19 mouse cellular contexts compared by ENCODE assay signal in the genomic region with DNA sequence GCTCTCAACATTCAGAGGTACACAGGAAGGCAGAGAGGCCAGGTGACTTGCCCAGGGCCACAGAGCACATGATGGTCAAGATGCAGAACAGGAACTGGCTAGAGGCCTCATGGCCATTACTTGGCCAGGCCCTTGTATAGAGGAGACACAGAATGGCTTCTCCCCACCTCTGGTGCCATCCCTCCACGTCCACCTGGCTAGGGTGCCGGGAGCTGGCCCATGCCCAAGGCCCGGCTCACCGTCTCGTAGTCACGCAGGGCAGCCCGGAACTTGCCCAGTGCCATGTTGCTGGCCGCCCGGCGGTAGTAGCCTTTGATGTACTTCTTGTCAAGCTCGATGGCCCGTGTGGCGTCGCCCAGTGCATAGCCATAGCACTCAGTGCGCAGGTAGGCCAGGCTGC.
"Had no signal": no experiment of that assay in that cellular context is flagged by ENCODE, and none has a peak within 500 bp of the region (broad histone marks: within the 10 kb centered on the region; RNA-seq: fewer than 3 reads in every experiment).

No protein-coding gene starts in this region.

- H3K4me3 ChIP-seq: kidney, embryonic 15.5 days; limb, embryonic 10.5 days; limb, embryonic 13.5 days; liver, embryonic 12.5 days; liver, embryonic 15.5 days; lung, embryonic 15.5 days; megakaryocyte, embryonic 14.5 days; midbrain, embryonic 10.5 days had no signal

- DNase-seq: kidney, postnatal 10 days; liver; lung, adult 18-20 months; lung, postnatal 10 days; lung, postnatal 36 days; midbrain, embryonic 14.5 days; right cerebral cortex, postnatal 14 days; right cerebral cortex, postnatal 4 days; thymus, adult 2 months; thymus, postnatal 14 days had no signal

- H3K27ac ChIP-seq: kidney, embryonic 15.5 days; limb, embryonic 10.5 days; limb, embryonic 13.5 days; liver, embryonic 12.5 days; liver, embryonic 15.5 days; lung, embryonic 15.5 days; midbrain, embryonic 10.5 days; stomach, postnatal 0 days had no signal
